Mouse (Mus musculus) ES-E14 (cell line): ENCODE data around the gene Sh3pxd2b. TPM values are rescaled to one million over a fixed set of nuclear protein-coding genes. Genes with fewer than 3 reads are reported as not detected.

Experiments
- DNase-seq: peaks from one replicate; pipeline ENCODE4 v3.0.0-alpha.2; 2013; ENCODE audit warnings: low read depth, low spot score
- H3K27ac ChIP-seq: 2 replicates; pipeline ENCODE4 v1.5.1; 2012; ENCODE audit warnings: low read depth, mild to moderate bottlenecking, low read length, moderate library complexity, mixed read lengths; ENCODE audit not compliant: poor library complexity, insufficient read depth, severe bottlenecking
- H3K36me3 ChIP-seq: 2 replicates; pipeline ENCODE4 v1.6.1; 2012; ENCODE audit warnings: mild to moderate bottlenecking, low read length, moderate library complexity, mixed read lengths; ENCODE audit not compliant: control insufficient read depth, poor library complexity, insufficient read depth, severe bottlenecking
- H3K4me1 ChIP-seq, 2 experiments: fragments of 150-350 bp in 1 of 2; sonication (generic) in 1 of 2; 2 replicates each; pipeline ENCODE4 v1.6.1; 2012; ENCODE audit warnings: low read length in 2 of 2, mild to moderate bottlenecking in 1 of 2, mixed read lengths in 1 of 2; ENCODE audit not compliant: control insufficient read depth in 2 of 2, insufficient read depth in 2 of 2, poor library complexity in 1 of 2
- H3K4me3 ChIP-seq, 2 experiments: fragments of 150-350 bp in 1 of 2; sonication (generic) in 1 of 2; 2 replicates each; pipeline ENCODE4 v1.5.1; 2012; ENCODE audit warnings: low read length in 2 of 2, low read depth in 1 of 2, mild to moderate bottlenecking in 1 of 2, mixed read lengths in 1 of 2; ENCODE audit not compliant: insufficient read depth in 1 of 2, poor library complexity in 1 of 2, severe bottlenecking in 1 of 2
- H3K9ac ChIP-seq: 2 replicates; pipeline ENCODE4 v1.6.1; 2012; ENCODE audit warnings: low read depth, mild to moderate bottlenecking, low read length, mixed read lengths; ENCODE audit not compliant: poor library complexity, insufficient read depth, severe bottlenecking
- H3K9me3 ChIP-seq: fragments of 150-350 bp; sonication (generic); 2 replicates; pipeline ENCODE4 v1.6.1; 2012; ENCODE audit warnings: low read depth, mild to moderate bottlenecking, low read length; ENCODE audit not compliant: control insufficient read depth, insufficient read depth
- CHD2 ChIP-seq: IDR thresholded peaks from 2 replicates; pipeline ENCODE4 v1.6.1; 2014; ENCODE audit warnings: mild to moderate bottlenecking, low read depth, low read length, inconsistent platforms
- HCFC1 ChIP-seq: IDR thresholded peaks from 2 replicates; pipeline ENCODE4 v1.6.1; 2012; ENCODE audit warnings: low read length, inconsistent platforms, borderline replicate concordance; ENCODE audit not compliant: insufficient read depth
- MAFK ChIP-seq: IDR thresholded peaks from 2 replicates; pipeline ENCODE4 v1.6.1; 2014; ENCODE audit warnings: mild to moderate bottlenecking, low read depth, low read length, inconsistent platforms; ENCODE audit not compliant: insufficient read depth
- ZC3H11A ChIP-seq: IDR thresholded peaks from 2 replicates; pipeline ENCODE4 v1.6.1; 2012; ENCODE audit warnings: low read depth, mild to moderate bottlenecking, inconsistent platforms, low read length, borderline replicate concordance
- ZNF384 ChIP-seq: IDR thresholded peaks from 2 replicates; pipeline ENCODE4 v1.6.1; 2012; ENCODE audit warnings: low read depth, low read length, inconsistent platforms
- in situ Hi-C, 2 experiments: fragments of 600-800 bp; cut with MboI; formaldehyde crosslinking; loops; one replicate each; pipeline ENCODE4 v1.15.1; 2025; ENCODE audit warnings: low sequenced_read_pairs in 2 of 2, inconsistent platforms in 1 of 2; ENCODE audit not compliant: unreplicated experiment in 2 of 2
- total RNA-seq: library from RNA; depleted of rRNA; stranded (reverse); fragments of 300-350 nt; gene quantifications from 2 replicates; pipeline ENCODE4 v1.2.3, GENCODE M21; 2012; rRNA removed

The Sh3pxd2b gene
- total RNA-seq, 1 experiment: 6.8 TPM

- Histone ChIP-seq H3K4me3 (no peak overlapping the region), H3K36me3 (no peaks in the 10 kb centered on the region), H3K27ac (no peak overlapping the region), H3K9me3 (no peaks in the 10 kb centered on the region), H3K4me1 (no peaks in the 10 kb centered on the region), H3K9ac (no peak overlapping the region)
- in situ Hi-C loops: no loop called here
- DNase-seq: no peak
- TF ChIP-seq ZC3H11A (no peak), MAFK (no peak), HCFC1 (no peak), CHD2 (no peak), ZNF384 (no peak)
These were observed 128.0 kb downstream of the Sh3pxd2b start for GRCm38 (mm10) chr11:32475487-32476236.

Other genes starting within 250 kb of the Sh3pxd2b start
- 0.13 and 0.21 TPM in 2 replicates for gene Il9r, start 147.5 kb upstream of the Sh3pxd2b start, total RNA-seq
- gene Snrnp25, start 142.4 kb upstream of the Sh3pxd2b start, total RNA-seq: 79.5 and 85.4 TPM in 2 replicates
- gene Rhbdf1, start 125.5 kb upstream of the Sh3pxd2b start, total RNA-seq: 24.8 and 58.9 TPM in 2 replicates
- gene Mpg, start 121.3 kb upstream of the Sh3pxd2b start, total RNA-seq: 30.6 and 32.3 TPM in 2 replicates
- 47.2 and 67.0 TPM in 2 replicates for gene Nprl3, start 80.1 kb upstream of the Sh3pxd2b start, total RNA-seq
- gene Hba-x, start 71.4 kb upstream of the Sh3pxd2b start, total RNA-seq: not detected in 2 replicates
- not detected in 2 replicates for gene Hba-a1, start 64.3 kb upstream of the Sh3pxd2b start, total RNA-seq
- 0.80 TPM in 1 of 2 replicates, not detected in the other for gene Hbq1b, start 60.9 kb upstream of the Sh3pxd2b start, total RNA-seq
- 1.1 TPM in 1 of 2 replicates, not detected in the other for gene Hba-a2, start 51.3 kb upstream of the Sh3pxd2b start, total RNA-seq
- 0.95 TPM in 1 of 2 replicates, not detected in the other for gene Hbq1a, start 47.8 kb upstream of the Sh3pxd2b start, total RNA-seq
- gene Ubtd2, start 107.5 kb downstream of the Sh3pxd2b start, total RNA-seq: 15.2 and 18.3 TPM in 2 replicates
- 0.32 and 0.40 TPM in 2 replicates for gene Efcab9, start 184.3 kb downstream of the Sh3pxd2b start, total RNA-seq
- 8.3 and 9.8 TPM in 2 replicates for gene Stk10, start 185.5 kb downstream of the Sh3pxd2b start, total RNA-seq